Mouse (Mus musculus): ENCODE data around the gene Lrrc47. TPM values are rescaled to one million over a fixed set of nuclear protein-coding genes. Genes with fewer than 3 reads are reported as not detected.

The Lrrc47 gene
- polyA plus RNA-seq, 1 experiment from 2014 or later, result 20.2 TPM

DNA sequence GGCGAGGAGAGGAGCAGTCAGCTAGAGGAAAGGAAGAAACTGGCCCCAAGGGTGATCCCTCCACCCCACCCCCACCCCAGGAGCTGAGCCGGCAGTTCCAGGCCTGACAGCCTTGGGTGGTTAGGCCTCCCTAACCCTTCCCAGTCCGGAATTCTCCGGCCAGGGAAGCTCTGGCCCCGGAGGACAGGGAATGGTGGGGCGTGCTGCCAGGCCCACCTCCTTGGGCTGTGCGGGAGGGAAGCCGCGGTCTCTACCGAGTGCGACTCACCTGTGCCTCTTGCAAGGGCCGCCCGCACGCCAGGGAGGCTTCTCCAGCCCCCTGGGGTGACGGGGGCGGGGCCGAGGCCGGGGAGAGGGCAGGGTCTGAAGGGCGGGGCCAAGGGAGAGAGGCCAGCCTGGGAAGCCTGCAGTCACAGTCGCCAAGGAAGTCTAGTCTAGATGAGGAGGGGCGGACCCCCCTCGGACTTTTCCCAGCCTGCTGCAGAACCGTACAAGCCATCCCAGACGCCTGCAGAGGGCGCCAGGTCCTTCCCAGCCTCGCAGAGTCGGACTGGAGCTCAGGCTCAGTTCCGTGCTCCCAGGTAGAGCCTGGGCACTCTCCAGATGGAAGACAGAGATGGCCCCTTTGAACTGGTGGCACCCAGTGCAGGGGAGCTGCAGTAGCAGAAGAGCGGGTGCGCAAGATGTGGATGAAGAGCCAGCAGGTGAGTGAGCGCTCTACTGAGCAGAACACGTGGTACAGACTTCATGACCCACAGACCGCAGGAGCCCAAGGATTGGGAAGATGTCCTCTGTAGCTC lies 14.3 kb downstream of the Lrrc47 start, which contains the start of gene Smim1:
Gene Smim1 (minus strand): TSS at position 590 of the 800 bp plus-strand sequence.
- no peaks in the 10 kb centered on the region for H3K9me3 ChIP-seq
- H3K4me3 ChIP-seq, result peak within 1 kb of the TSS; percentile 49
- peaks cover 41% of the 10 kb centered on the region for H3K27me3 ChIP-seq (ENCODE audit: insufficient read depth, poor library complexity, severe bottlenecking)
- peak; percentile 62 for DNase-seq (ENCODE audit: low spot score)
- peaks cover 18% of the 10 kb centered on the region for H3K36me3 ChIP-seq
- H3K4me1 ChIP-seq (replicated peaks), result peaks cover 37% of the 10 kb centered on the region
- H3K27ac ChIP-seq, result peak within 1 kb of the TSS; percentile 80
- 3% methylated on average over 33 of the region's 33 CpGs for WGBS

DNA sequence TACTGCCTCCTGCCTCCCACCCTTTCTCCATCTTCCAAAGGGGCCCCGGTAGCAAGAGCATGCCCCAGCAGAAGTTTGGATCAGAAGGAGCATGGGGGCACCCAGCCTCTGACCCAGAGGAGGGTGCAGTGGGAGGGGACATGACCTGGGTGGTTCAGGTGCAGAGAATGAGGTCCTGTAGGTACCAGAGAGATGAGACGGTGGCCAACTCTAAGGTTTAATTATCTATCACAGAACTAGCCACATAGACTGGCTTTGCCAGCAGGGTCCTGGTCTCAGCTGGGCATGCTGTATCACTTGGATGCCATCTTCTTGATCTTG lies 14.9 kb downstream of the Lrrc47 start:
- Histone ChIP-seq H3K4me3 (peak overlapping the region; percentile 49), H3K4me1 (replicated peaks) (peaks cover 37% of the 10 kb centered on the region), H3K27me3 (ENCODE audit: insufficient read depth, poor library complexity, severe bottlenecking) (peaks cover 41% of the 10 kb centered on the region), H3K9me3 (no peaks in the 10 kb centered on the region), H3K36me3 (peaks cover 13% of the 10 kb centered on the region), H3K27ac (peak overlapping the region; percentile 80)
- WGBS, result 28% methylated on average over 2 of the region's 2 CpGs
- DNase-seq (ENCODE audit: low spot score), result no peak

DNA sequence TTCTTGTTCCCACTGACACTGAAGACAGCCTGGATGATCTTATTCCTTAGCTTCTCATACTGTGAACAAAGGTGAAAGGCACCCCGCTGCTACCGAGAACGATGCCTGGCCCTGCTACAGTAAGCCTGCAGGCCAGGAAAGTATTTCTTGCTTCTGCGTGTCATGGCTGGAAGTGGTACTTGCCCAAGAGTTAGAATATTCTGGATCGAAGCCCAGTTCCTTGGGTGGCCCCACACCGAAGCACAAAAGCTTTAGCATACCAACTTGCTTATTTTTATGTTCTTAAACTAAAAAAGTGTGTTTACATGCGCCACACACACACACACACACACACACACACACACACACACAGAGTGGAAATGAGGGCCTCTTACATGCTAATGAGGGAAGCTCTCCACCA lies 16.5 kb downstream of the Lrrc47 start:
- WGBS, result 82% methylated on average over 7 of the region's 7 CpGs
- DNase-seq (ENCODE audit: low spot score), result no peak
- no peak overlapping the region for H3K4me3 ChIP-seq

DNA sequence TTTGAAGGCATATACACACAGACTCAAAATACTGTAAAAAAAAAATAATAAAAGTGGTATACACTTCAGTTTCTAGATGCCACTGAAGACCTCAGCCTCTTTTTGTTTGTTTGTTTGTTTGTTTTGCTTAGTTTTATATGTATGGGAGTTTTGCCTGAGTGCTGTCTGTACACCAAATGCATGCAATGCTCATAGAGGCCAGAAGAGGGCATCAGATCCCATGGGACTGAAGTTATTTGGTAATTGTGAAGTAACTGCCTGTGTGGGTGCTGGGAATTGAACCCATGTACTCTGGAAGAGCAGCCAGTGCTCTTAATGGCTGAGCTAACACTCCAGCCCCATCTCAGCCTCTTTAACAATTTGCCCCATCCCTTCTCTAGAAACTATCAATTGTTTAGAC lies 17.1 kb downstream of the Lrrc47 start:
- H3K4me1 ChIP-seq (replicated peaks), result peaks cover 31% of the 10 kb centered on the region
- no peak overlapping the region for H3K27ac ChIP-seq
- peaks cover 40% of the 10 kb centered on the region for H3K27me3 ChIP-seq (ENCODE audit: insufficient read depth, poor library complexity, severe bottlenecking)
- H3K36me3 ChIP-seq, result no peaks in the 10 kb centered on the region
- no peak for DNase-seq (ENCODE audit: low spot score)
- no peaks in the 10 kb centered on the region for H3K9me3 ChIP-seq
- no peak overlapping the region for H3K4me3 ChIP-seq

More for the DNA sequence above, 16.5 kb downstream of the Lrrc47 start:
- Histone ChIP-seq H3K27me3 (ENCODE audit: insufficient read depth, poor library complexity, severe bottlenecking) (peaks cover 41% of the 10 kb centered on the region), H3K27ac (no peak overlapping the region), H3K4me1 (replicated peaks) (peaks cover 37% of the 10 kb centered on the region), H3K9me3 (no peaks in the 10 kb centered on the region), H3K36me3 (no peaks in the 10 kb centered on the region)

DNA sequence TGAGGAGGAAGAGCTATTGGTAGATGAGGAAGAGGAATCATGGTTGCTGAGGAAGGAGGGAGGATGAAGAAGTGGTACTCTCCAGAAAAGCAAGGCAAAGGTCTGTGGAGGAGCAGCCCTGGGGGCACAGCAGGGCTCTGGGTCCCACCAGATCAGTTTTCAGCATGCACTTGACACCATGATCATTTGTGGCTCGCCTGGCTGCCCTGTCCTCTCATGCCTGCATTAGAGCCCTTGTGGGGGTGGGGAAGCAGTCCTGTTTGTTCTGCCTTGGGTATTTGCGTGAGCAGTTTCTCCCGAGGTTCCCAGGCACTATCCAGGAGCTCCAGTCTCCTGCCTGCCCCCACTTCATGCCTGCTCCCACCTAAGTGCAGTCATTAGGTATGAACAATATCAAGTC lies 25.6 kb downstream of the Lrrc47 start:
- Histone ChIP-seq H3K27ac (no peak overlapping the region), H3K36me3 (no peaks in the 10 kb centered on the region), H3K4me1 (replicated peaks) (no peaks in the 10 kb centered on the region), H3K27me3 (ENCODE audit: insufficient read depth, poor library complexity, severe bottlenecking) (peaks cover 1% of the 10 kb centered on the region; the same call in 1 of the 2 replicates), H3K9me3 (no peaks in the 10 kb centered on the region), H3K4me3 (no peak overlapping the region)
- DNase-seq (ENCODE audit: low spot score), result no peak
- 46% methylated on average over 3 of the region's 3 CpGs for WGBS

DNA sequence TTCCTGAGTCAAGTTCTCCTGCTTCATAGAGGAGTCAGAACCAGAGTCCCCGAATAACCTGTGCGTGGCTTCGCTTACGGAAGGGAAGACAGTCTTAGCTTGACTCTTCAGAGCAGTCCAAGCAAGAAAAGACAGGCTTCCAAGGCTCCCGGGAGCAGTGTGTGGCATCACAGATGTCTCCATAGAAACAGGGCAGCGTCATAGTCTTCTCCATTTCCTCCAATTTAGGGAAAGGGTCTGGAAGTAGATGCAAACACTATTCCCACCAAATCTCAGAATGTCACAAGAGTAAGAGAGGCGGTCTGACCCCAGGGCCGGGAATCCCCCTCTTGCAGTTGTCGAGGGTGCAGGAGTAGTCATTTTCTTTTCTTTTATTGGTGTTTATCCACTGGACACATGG lies 31.0 kb downstream of the Lrrc47 start, which contains the start of gene Ccdc27:
Gene Ccdc27 (minus strand): TSS at position 101 of the 400 bp plus-strand sequence.
- Histone ChIP-seq H3K27me3 (ENCODE audit: insufficient read depth, poor library complexity, severe bottlenecking) (peaks cover 4% of the 10 kb centered on the region; the same call in 1 of the 2 replicates), H3K27ac (no peak within 1 kb of the TSS), H3K4me1 (replicated peaks) (no peaks in the 10 kb centered on the region), H3K9me3 (no peaks in the 10 kb centered on the region), H3K4me3 (no peak within 1 kb of the TSS), H3K36me3 (no peaks in the 10 kb centered on the region)
- WGBS, result 86% methylated on average over 9 of the region's 9 CpGs
- no peak for DNase-seq (ENCODE audit: low spot score)

DNA sequence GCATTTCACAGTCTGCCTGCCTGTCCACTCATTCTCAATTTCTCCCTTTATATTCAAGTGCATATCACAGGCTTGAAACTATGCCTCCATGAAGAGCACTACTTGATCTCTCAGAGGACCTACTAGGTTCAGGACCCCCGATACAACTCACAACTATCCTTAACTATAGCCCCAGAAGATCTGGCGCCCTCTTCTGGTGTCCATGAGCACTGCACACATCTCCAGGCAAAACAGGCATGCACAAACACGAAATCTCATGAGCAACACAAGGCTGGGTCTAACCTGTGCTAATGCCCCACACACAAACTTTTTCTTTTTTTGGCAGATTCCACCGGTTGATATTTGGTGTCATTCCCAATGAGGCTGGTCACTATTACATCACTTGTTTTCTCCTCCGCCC lies 34.3 kb downstream of the Lrrc47 start:
- Histone ChIP-seq H3K4me3 (no peak overlapping the region), H3K9me3 (no peaks in the 10 kb centered on the region), H3K27me3 (ENCODE audit: insufficient read depth, poor library complexity, severe bottlenecking) (peaks cover 4% of the 10 kb centered on the region; the same call in 1 of the 2 replicates), H3K36me3 (no peaks in the 10 kb centered on the region), H3K4me1 (replicated peaks) (no peaks in the 10 kb centered on the region), H3K27ac (no peak overlapping the region)
- DNase-seq (ENCODE audit: low spot score), result no peak
- WGBS, result 66% methylated on average over 5 of the region's 5 CpGs

DNA sequence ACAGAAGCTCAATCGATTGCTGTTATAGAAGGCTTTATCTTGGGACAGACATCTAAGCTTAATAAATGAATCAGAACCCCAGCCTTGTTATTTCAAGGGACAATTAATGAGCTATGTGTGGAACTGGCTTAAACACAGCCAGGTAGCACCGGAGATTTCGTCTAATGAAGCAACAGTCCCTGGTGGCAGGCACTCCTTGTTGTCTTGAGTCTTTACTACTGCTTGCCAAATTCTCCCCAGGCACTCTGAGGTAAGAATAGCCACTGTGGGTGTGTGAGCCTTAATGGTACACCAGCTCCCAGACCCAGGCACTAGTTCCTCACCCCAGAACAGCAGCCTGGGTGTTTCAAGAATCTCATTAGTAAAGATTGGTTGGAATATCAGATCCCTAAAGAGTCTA lies 39.9 kb downstream of the Lrrc47 start:
- no peak overlapping the region for H3K27ac ChIP-seq
- H3K9me3 ChIP-seq, result no peaks in the 10 kb centered on the region
- 92% methylated on average over 3 of the region's 3 CpGs for WGBS
- H3K36me3 ChIP-seq, result no peaks in the 10 kb centered on the region
- H3K4me3 ChIP-seq, result no peak overlapping the region
- H3K27me3 ChIP-seq (ENCODE audit: insufficient read depth, poor library complexity, severe bottlenecking), result no peaks in the 10 kb centered on the region
- DNase-seq (ENCODE audit: low spot score), result no peak
- no peaks in the 10 kb centered on the region for H3K4me1 ChIP-seq (replicated peaks)

DNA sequence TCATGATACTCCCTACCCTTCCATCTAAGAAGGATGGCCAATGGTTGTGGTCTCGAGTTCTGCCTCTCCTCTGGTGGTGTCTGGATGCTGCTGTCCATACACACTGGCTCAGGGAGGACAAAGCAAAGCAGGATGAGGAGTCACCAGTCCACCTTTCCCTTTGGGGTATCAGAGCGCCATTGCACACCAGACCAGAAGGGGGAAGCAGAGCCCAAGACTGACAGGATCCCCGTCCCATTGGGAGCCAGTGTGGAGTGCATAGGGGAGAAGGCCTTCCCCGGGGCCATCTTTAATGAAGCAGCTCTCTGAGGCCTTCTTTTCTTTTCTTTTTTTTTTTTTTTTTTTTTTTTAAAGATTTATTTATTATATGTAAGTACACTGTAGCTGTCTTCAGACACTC lies 41.5 kb downstream of the Lrrc47 start:
- 59% methylated on average over 4 of the region's 4 CpGs for WGBS
- DNase-seq (ENCODE audit: low spot score), result no peak
- H3K27me3 ChIP-seq (ENCODE audit: insufficient read depth, poor library complexity, severe bottlenecking), result no peaks in the 10 kb centered on the region
- H3K9me3 ChIP-seq, result no peaks in the 10 kb centered on the region
- no peaks in the 10 kb centered on the region for H3K4me1 ChIP-seq (replicated peaks)
- H3K36me3 ChIP-seq, result no peaks in the 10 kb centered on the region
- no peak overlapping the region for H3K4me3 ChIP-seq
- H3K27ac ChIP-seq, result no peak overlapping the region

DNA sequence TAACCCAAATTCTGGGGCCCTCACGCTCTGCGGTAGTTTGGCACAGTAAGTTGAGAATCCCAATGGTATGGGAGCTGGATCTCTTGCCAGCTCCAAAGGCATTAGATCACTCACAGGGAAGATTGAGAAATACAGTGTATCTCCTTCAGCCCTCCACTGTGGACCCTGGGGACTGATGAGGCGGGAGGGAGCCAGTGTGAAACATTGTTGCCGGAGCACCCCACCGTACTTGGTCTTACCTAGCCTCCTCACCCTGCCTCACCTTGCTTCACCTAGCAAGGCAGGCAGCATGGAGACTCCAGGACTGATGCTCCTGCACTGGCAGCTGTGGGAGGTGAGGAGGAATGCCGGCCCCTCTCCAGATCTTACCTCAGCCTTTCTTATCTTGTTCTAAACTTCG lies 44.0 kb downstream of the Lrrc47 start:
- Histone ChIP-seq H3K4me3 (no peak overlapping the region), H3K27me3 (ENCODE audit: insufficient read depth, poor library complexity, severe bottlenecking) (no peaks in the 10 kb centered on the region), H3K4me1 (replicated peaks) (no peaks in the 10 kb centered on the region), H3K9me3 (no peaks in the 10 kb centered on the region), H3K36me3 (no peaks in the 10 kb centered on the region), H3K27ac (no peak overlapping the region)
- no peak for DNase-seq (ENCODE audit: low spot score)
- WGBS, result 89% methylated on average over 7 of the region's 7 CpGs

DNA sequence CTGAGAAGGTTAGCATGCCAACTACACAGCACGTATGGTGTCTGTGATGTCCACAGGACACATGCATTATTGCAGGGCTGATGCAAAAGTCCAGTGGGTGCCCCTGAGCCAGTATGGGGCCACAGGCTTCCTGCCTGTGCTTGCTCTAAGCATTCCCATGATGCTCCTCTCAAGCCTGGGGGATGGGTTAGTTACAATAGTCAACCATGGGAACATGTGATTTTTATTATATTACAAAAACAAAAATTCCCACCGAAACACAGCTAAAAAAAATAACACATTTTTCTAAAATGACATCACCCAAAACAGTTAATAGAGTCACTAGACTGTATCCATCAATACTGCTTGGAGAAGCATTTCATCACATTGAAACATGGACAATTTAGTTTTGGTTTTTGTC lies 44.5 kb downstream of the Lrrc47 start:
- H3K9me3 ChIP-seq, result no peaks in the 10 kb centered on the region
- H3K27me3 ChIP-seq (ENCODE audit: insufficient read depth, poor library complexity, severe bottlenecking), result no peaks in the 10 kb centered on the region
- no peaks in the 10 kb centered on the region for H3K36me3 ChIP-seq
- 79% methylated on average over 2 of the region's 2 CpGs for WGBS
- H3K27ac ChIP-seq, result no peak overlapping the region
- DNase-seq (ENCODE audit: low spot score), result no peak
- no peak overlapping the region for H3K4me3 ChIP-seq
- H3K4me1 ChIP-seq (replicated peaks), result no peaks in the 10 kb centered on the region

DNA sequence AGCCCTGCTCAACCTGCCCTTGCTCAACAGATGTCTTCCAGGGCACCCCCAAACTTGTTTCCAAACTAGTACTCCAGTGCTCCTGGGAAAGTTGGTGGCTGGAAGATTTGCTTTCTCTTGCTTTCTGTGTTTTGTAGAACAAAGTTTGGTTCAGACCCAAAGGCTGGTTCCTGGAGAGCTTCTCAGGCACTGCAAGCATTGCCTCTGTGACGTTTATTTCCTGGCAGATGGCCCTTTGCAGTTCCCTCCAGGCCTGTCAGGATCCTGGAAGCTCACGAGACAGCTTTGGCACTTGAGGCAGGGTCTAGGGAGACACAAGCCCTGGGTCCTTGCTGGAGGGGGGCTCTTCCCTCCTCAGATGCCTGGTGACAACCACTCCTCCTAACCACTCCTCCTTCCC lies 45.1 kb downstream of the Lrrc47 start:
- H3K27me3 ChIP-seq (ENCODE audit: insufficient read depth, poor library complexity, severe bottlenecking), result no peaks in the 10 kb centered on the region
- 64% methylated on average over 2 of the region's 2 CpGs for WGBS
- H3K36me3 ChIP-seq, result no peaks in the 10 kb centered on the region
- H3K4me3 ChIP-seq, result no peak overlapping the region
- no peaks in the 10 kb centered on the region for H3K9me3 ChIP-seq
- H3K4me1 ChIP-seq (replicated peaks), result no peaks in the 10 kb centered on the region
- H3K27ac ChIP-seq, result no peak overlapping the region
- DNase-seq (ENCODE audit: low spot score), result no peak

DNA sequence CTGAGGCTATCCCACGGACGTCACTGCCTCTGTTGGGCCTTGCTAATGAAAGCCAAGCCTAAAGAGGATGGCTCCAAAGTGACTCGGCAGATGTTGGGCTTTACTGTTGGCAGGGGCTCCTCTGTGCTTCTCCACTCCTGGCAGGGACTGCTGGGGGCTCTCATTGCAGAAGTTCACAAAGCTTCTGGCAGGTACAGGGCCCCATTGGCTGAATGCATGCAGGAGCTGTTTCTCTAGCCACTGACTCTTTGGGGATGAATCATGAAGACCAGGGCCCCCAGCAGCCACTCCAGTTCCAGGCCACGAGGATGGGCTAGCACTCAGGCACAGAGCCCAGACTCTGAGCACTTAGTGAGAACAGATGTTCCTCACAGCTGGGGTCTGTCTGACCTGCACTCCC lies 46.2 kb downstream of the Lrrc47 start:
- no peak for DNase-seq (ENCODE audit: low spot score)
- H3K27ac ChIP-seq, result no peak overlapping the region
- no peaks in the 10 kb centered on the region for H3K9me3 ChIP-seq
- 0 out of 2 replicates have a peak, but pooled peaks cover 3% of the 10 kb centered on the region for H3K27me3 ChIP-seq (ENCODE audit: insufficient read depth, poor library complexity, severe bottlenecking)
- H3K4me3 ChIP-seq, result no peak overlapping the region
- no peaks in the 10 kb centered on the region for H3K36me3 ChIP-seq
- 72% methylated on average over 4 of the region's 4 CpGs for WGBS
- no peaks in the 10 kb centered on the region for H3K4me1 ChIP-seq (replicated peaks)

Data from hindbrain, embryonic 10.5 days (tissue).